Mouse (Mus musculus): ENCODE data around the gene Gcg. TPM values are rescaled to one million over a fixed set of nuclear protein-coding genes. Genes with fewer than 3 reads are reported as not detected.

Gcg gene
- polyA plus RNA-seq (2011; ENCODE audit: insufficient read length, low read depth, missing spikeins) = not detected in 2 replicates

- TF ChIP-seq CTCF (IDR thresholded peaks at IDR 0.05; ENCODE audit: borderline replicate concordance, insufficient read depth, low read length) = no peak
- TF ChIP-seq POLR2A (IDR thresholded peaks at IDR 0.05; ENCODE audit: low read depth, low read length) = no peak
- Histone ChIP-seq H3K4me3 (ENCODE audit: insufficient read depth, low read length) (no peak within 1 kb of the TSS), H3K27ac (ENCODE audit: insufficient read depth, low read length) (no peak within 1 kb of the TSS), H3K4me1 (ENCODE audit: control insufficient read depth, insufficient read depth, low read length) (no peaks in the 10 kb centered on the region)
Observed at GRCm38 (mm10) chr2:62483550-62483949, at the start of gene Gcg. Gene Gcg, minus strand, starts transcription at chr2:62483650.

- TF ChIP-seq POLR2A (IDR thresholded peaks at IDR 0.05; ENCODE audit: low read depth, low read length) (no peak), CTCF (IDR thresholded peaks at IDR 0.05; ENCODE audit: borderline replicate concordance, insufficient read depth, low read length) (no peak)
- Histone ChIP-seq H3K4me1 (ENCODE audit: control insufficient read depth, insufficient read depth, low read length) (no peaks in the 10 kb centered on the region), H3K27ac (ENCODE audit: insufficient read depth, low read length) (no peak overlapping the region), H3K4me3 (ENCODE audit: insufficient read depth, low read length) (no peak overlapping the region)
Observed at GRCm38 (mm10) chr2:62531065-62531464, 47.6 kb upstream of the Gcg start.

GRCm38 (mm10) chr2:62526399-62526798 is 42.9 kb upstream of the Gcg start:
- no peak overlapping the region for H3K4me3 ChIP-seq (ENCODE audit: insufficient read depth, low read length)
- no peak for TF ChIP-seq POLR2A (IDR thresholded peaks at IDR 0.05; ENCODE audit: low read depth, low read length)
- no peak overlapping the region for H3K27ac ChIP-seq (ENCODE audit: insufficient read depth, low read length)
- H3K4me1 ChIP-seq (ENCODE audit: control insufficient read depth, insufficient read depth, low read length) = no peaks in the 10 kb centered on the region

- Histone ChIP-seq H3K4me3 (ENCODE audit: insufficient read depth, low read length) (no peak overlapping the region), H3K27ac (ENCODE audit: insufficient read depth, low read length) (no peak overlapping the region), H3K4me1 (ENCODE audit: control insufficient read depth, insufficient read depth, low read length) (no peaks in the 10 kb centered on the region)
- no peak for TF ChIP-seq POLR2A (IDR thresholded peaks at IDR 0.05; ENCODE audit: low read depth, low read length)
- TF ChIP-seq CTCF (IDR thresholded peaks at IDR 0.05; ENCODE audit: borderline replicate concordance, insufficient read depth, low read length) = no peak
Observed at GRCm38 (mm10) chr2:62517790-62518189, 34.3 kb upstream of the Gcg start.

- Histone ChIP-seq H3K27ac (ENCODE audit: insufficient read depth, low read length) (no peak overlapping the region), H3K4me3 (ENCODE audit: insufficient read depth, low read length) (no peak overlapping the region), H3K4me1 (ENCODE audit: control insufficient read depth, insufficient read depth, low read length) (no peaks in the 10 kb centered on the region)
- no peak for TF ChIP-seq POLR2A (IDR thresholded peaks at IDR 0.05; ENCODE audit: low read depth, low read length)
- no peak for TF ChIP-seq CTCF (IDR thresholded peaks at IDR 0.05; ENCODE audit: borderline replicate concordance, insufficient read depth, low read length)
Observed at GRCm38 (mm10) chr2:62514477-62514876, 31.0 kb upstream of the Gcg start.

GRCm38 (mm10) chr2:62513477-62513876 is 30.0 kb upstream of the Gcg start:
- H3K4me1 ChIP-seq (ENCODE audit: control insufficient read depth, insufficient read depth, low read length) = no peaks in the 10 kb centered on the region
- H3K27ac ChIP-seq (ENCODE audit: insufficient read depth, low read length) = no peak overlapping the region
- TF ChIP-seq POLR2A (IDR thresholded peaks at IDR 0.05; ENCODE audit: low read depth, low read length) = no peak
- no peak for TF ChIP-seq CTCF (IDR thresholded peaks at IDR 0.05; ENCODE audit: borderline replicate concordance, insufficient read depth, low read length)
- H3K4me3 ChIP-seq (ENCODE audit: insufficient read depth, low read length) = no peak overlapping the region

GRCm38 (mm10) chr2:62507130-62507529 is 23.7 kb upstream of the Gcg start:
- no peak for TF ChIP-seq POLR2A (IDR thresholded peaks at IDR 0.05; ENCODE audit: low read depth, low read length)
- no peak for TF ChIP-seq CTCF (IDR thresholded peaks at IDR 0.05; ENCODE audit: borderline replicate concordance, insufficient read depth, low read length)
- no peak overlapping the region for H3K27ac ChIP-seq (ENCODE audit: insufficient read depth, low read length)
- no peak overlapping the region for H3K4me3 ChIP-seq (ENCODE audit: insufficient read depth, low read length)
- H3K4me1 ChIP-seq (ENCODE audit: control insufficient read depth, insufficient read depth, low read length) = no peaks in the 10 kb centered on the region

- Histone ChIP-seq H3K27ac (ENCODE audit: insufficient read depth, low read length) (no peak overlapping the region), H3K4me3 (ENCODE audit: insufficient read depth, low read length) (no peak overlapping the region)
Observed at GRCm38 (mm10) chr2:62506441-62506840, 23.0 kb upstream of the Gcg start.

GRCm38 (mm10) chr2:62504269-62504796 is 20.9 kb upstream of the Gcg start:
- H3K4me1 ChIP-seq (ENCODE audit: control insufficient read depth, insufficient read depth, low read length) = no peaks in the 10 kb centered on the region
- TF ChIP-seq POLR2A (IDR thresholded peaks at IDR 0.05; ENCODE audit: low read depth, low read length) (no peak), CTCF (IDR thresholded peaks at IDR 0.05; ENCODE audit: borderline replicate concordance, insufficient read depth, low read length) (no peak)
- H3K4me3 ChIP-seq (ENCODE audit: insufficient read depth, low read length) = no peak overlapping the region
- H3K27ac ChIP-seq (ENCODE audit: insufficient read depth, low read length) = no peak overlapping the region

More at GRCm38 (mm10) chr2:62506441-62506840, 23.0 kb upstream of the Gcg start:
- no peaks in the 10 kb centered on the region for H3K4me1 ChIP-seq (ENCODE audit: control insufficient read depth, insufficient read depth, low read length)
- TF ChIP-seq CTCF (IDR thresholded peaks at IDR 0.05; ENCODE audit: borderline replicate concordance, insufficient read depth, low read length) (no peak), POLR2A (IDR thresholded peaks at IDR 0.05; ENCODE audit: low read depth, low read length) (no peak)

GRCm38 (mm10) chr2:62503326-62503725 is 19.9 kb upstream of the Gcg start:
- no peak overlapping the region for H3K4me3 ChIP-seq (ENCODE audit: insufficient read depth, low read length)
- H3K4me1 ChIP-seq (ENCODE audit: control insufficient read depth, insufficient read depth, low read length) = no peaks in the 10 kb centered on the region
- no peak overlapping the region for H3K27ac ChIP-seq (ENCODE audit: insufficient read depth, low read length)
- TF ChIP-seq CTCF (IDR thresholded peaks at IDR 0.05; ENCODE audit: borderline replicate concordance, insufficient read depth, low read length) = no peak

GRCm38 (mm10) chr2:62502516-62502915 is 19.1 kb upstream of the Gcg start:
- Histone ChIP-seq H3K4me1 (ENCODE audit: control insufficient read depth, insufficient read depth, low read length) (no peaks in the 10 kb centered on the region), H3K27ac (ENCODE audit: insufficient read depth, low read length) (no peak overlapping the region), H3K4me3 (ENCODE audit: insufficient read depth, low read length) (no peak overlapping the region)
- TF ChIP-seq POLR2A (IDR thresholded peaks at IDR 0.05; ENCODE audit: low read depth, low read length) (no peak), CTCF (IDR thresholded peaks at IDR 0.05; ENCODE audit: borderline replicate concordance, insufficient read depth, low read length) (no peak)
